Mouse (Mus musculus): ENCODE measurements around the gene Ift52. TPM values are rescaled to one million over a fixed set of nuclear protein-coding genes. Genes with fewer than 3 reads are reported as not detected.

Ift52 gene
- polyA plus RNA-seq, 1 experiment from 2014 or later: 42.1 TPM

GRCm38 (mm10) chr2:162987218-162987617 is 29.9 kb upstream of the Ift52 start, which contains the start of gene Sgk2:
Gene Sgk2 (plus strand): TSS chr2:162987330.
- H3K36me3 ChIP-seq (replicated peaks): no peaks in the 10 kb centered on the region
- H3K4me2 ChIP-seq: no peak within 1 kb of the TSS
- WGBS: 75% methylated on average over 8 of the region's 8 CpGs
- H3K27me3 ChIP-seq (replicated peaks): no peaks in the 10 kb centered on the region
- H3K9me3 ChIP-seq: no peaks in the 10 kb centered on the region
- no peak within 1 kb of the TSS for H3K27ac ChIP-seq
- no peaks in the 10 kb centered on the region for H3K4me1 ChIP-seq
- no peak for ATAC-seq (replicated peaks)
- no peak within 1 kb of the TSS for H3K4me3 ChIP-seq
- no peak within 1 kb of the TSS for H3K9ac ChIP-seq

- Histone ChIP-seq H3K4me3 (no peak overlapping the region), H3K9ac (no peak overlapping the region), H3K27ac (no peak overlapping the region), H3K4me1 (no peaks in the 10 kb centered on the region), H3K9me3 (no peaks in the 10 kb centered on the region), H3K36me3 (replicated peaks) (no peaks in the 10 kb centered on the region), H3K27me3 (replicated peaks) (no peaks in the 10 kb centered on the region), H3K4me2 (no peak overlapping the region)
- 87% methylated on average over 4 of the region's 4 CpGs for WGBS
- ATAC-seq (replicated peaks): no peak
These were observed 28.9 kb upstream of the Ift52 start for GRCm38 (mm10) chr2:162988235-162988634.

- Histone ChIP-seq H3K9ac (no peak overlapping the region), H3K4me2 (no peak overlapping the region), H3K4me3 (no peak overlapping the region), H3K9me3 (no peaks in the 10 kb centered on the region), H3K4me1 (no peaks in the 10 kb centered on the region), H3K27me3 (replicated peaks) (no peaks in the 10 kb centered on the region), H3K36me3 (replicated peaks) (no peaks in the 10 kb centered on the region), H3K27ac (no peak overlapping the region)
- WGBS: 32% methylated on average over 6 of the region's 6 CpGs
- no peak for ATAC-seq (replicated peaks)
These were observed 25.6 kb upstream of the Ift52 start for GRCm38 (mm10) chr2:162991394-162992083.

- Histone ChIP-seq H3K4me1 (no peaks in the 10 kb centered on the region), H3K9ac (no peak overlapping the region), H3K4me2 (no peak overlapping the region), H3K36me3 (replicated peaks) (no peaks in the 10 kb centered on the region), H3K27ac (no peak overlapping the region), H3K9me3 (no peaks in the 10 kb centered on the region), H3K27me3 (replicated peaks) (no peaks in the 10 kb centered on the region), H3K4me3 (no peak overlapping the region)
- ATAC-seq (replicated peaks): no peak
These were observed 25.1 kb upstream of the Ift52 start for GRCm38 (mm10) chr2:162992084-162992437.

- H3K27me3 ChIP-seq (replicated peaks): no peaks in the 10 kb centered on the region
- H3K9me3 ChIP-seq: no peaks in the 10 kb centered on the region
- H3K4me2 ChIP-seq: no peak overlapping the region
- WGBS: 85% methylated on average over 9 of the region's 9 CpGs
- H3K9ac ChIP-seq: no peak overlapping the region
- ATAC-seq (replicated peaks): no peak
- no peaks in the 10 kb centered on the region for H3K36me3 ChIP-seq (replicated peaks)
- H3K4me3 ChIP-seq: no peak overlapping the region
- H3K4me1 ChIP-seq: peaks cover 3% of the 10 kb centered on the region; the same call in 1 of the 2 replicates
- H3K27ac ChIP-seq: no peak overlapping the region
These were observed 23.1 kb upstream of the Ift52 start for GRCm38 (mm10) chr2:162993881-162994616.

GRCm38 (mm10) chr2:162998528-162999230 is 18.5 kb upstream of the Ift52 start:
- Histone ChIP-seq H3K27ac (no peak overlapping the region), H3K27me3 (replicated peaks) (no peaks in the 10 kb centered on the region), H3K4me1 (peaks cover 3% of the 10 kb centered on the region; the same call in 1 of the 2 replicates), H3K4me3 (peak overlapping the region; percentile 12; the same call in 1 of the 2 replicates), H3K9me3 (no peaks in the 10 kb centered on the region), H3K9ac (no peak overlapping the region), H3K36me3 (replicated peaks) (no peaks in the 10 kb centered on the region), H3K4me2 (peak overlapping the region; percentile 34)
- WGBS: 31% methylated on average over 18 of the region's 18 CpGs
- ATAC-seq (replicated peaks): peak; percentile 60; the same call in 1 of the 2 replicates

- WGBS: 36% methylated on average over 3 of the region's 3 CpGs
- Histone ChIP-seq H3K27me3 (replicated peaks) (no peaks in the 10 kb centered on the region), H3K36me3 (replicated peaks) (no peaks in the 10 kb centered on the region), H3K4me2 (no peak overlapping the region), H3K9me3 (no peaks in the 10 kb centered on the region), H3K4me1 (peaks cover 3% of the 10 kb centered on the region; the same call in 1 of the 2 replicates), H3K9ac (no peak overlapping the region), H3K27ac (no peak overlapping the region), H3K4me3 (no peak overlapping the region)
- no peak for ATAC-seq (replicated peaks)
These were observed 17.4 kb upstream of the Ift52 start for GRCm38 (mm10) chr2:162999744-163000143.

- no peak for ATAC-seq (replicated peaks)
- no peaks in the 10 kb centered on the region for H3K36me3 ChIP-seq (replicated peaks)
- H3K9ac ChIP-seq: no peak overlapping the region
- no peaks in the 10 kb centered on the region for H3K9me3 ChIP-seq
- H3K4me3 ChIP-seq: no peak overlapping the region
- H3K27ac ChIP-seq: no peak overlapping the region
- peaks cover 3% of the 10 kb centered on the region; the same call in 1 of the 2 replicates for H3K4me1 ChIP-seq
- WGBS: 98% methylated on average over 1 of the region's 1 CpGs
- H3K27me3 ChIP-seq (replicated peaks): no peaks in the 10 kb centered on the region
- H3K4me2 ChIP-seq: no peak overlapping the region
These were observed 16.1 kb upstream of the Ift52 start for GRCm38 (mm10) chr2:163001071-163001470.

GRCm38 (mm10) chr2:163007299-163007698 is 9.9 kb upstream of the Ift52 start:
- H3K36me3 ChIP-seq (replicated peaks): no peaks in the 10 kb centered on the region
- H3K27me3 ChIP-seq (replicated peaks): no peaks in the 10 kb centered on the region
- WGBS: 78% methylated on average over 4 of the region's 4 CpGs
- no peak overlapping the region for H3K4me2 ChIP-seq
- H3K4me3 ChIP-seq: no peak overlapping the region
- no peaks in the 10 kb centered on the region for H3K9me3 ChIP-seq
- no peak overlapping the region for H3K27ac ChIP-seq
- no peaks in the 10 kb centered on the region for H3K4me1 ChIP-seq
- H3K9ac ChIP-seq: no peak overlapping the region
- ATAC-seq (replicated peaks): no peak

GRCm38 (mm10) chr2:163031289-163031688 is 14.1 kb downstream of the Ift52 start:
- ATAC-seq (replicated peaks): no peak
- H3K4me2 ChIP-seq: no peak overlapping the region
- no peaks in the 10 kb centered on the region for H3K27me3 ChIP-seq (replicated peaks)
- H3K9ac ChIP-seq: no peak overlapping the region
- H3K9me3 ChIP-seq: no peaks in the 10 kb centered on the region
- H3K27ac ChIP-seq: no peak overlapping the region
- no peaks in the 10 kb centered on the region for H3K4me1 ChIP-seq
- H3K36me3 ChIP-seq (replicated peaks): peaks cover 63% of the 10 kb centered on the region
- H3K4me3 ChIP-seq: no peak overlapping the region
- 91% methylated on average over 5 of the region's 5 CpGs for WGBS

- Histone ChIP-seq H3K36me3 (replicated peaks) (peaks cover 60% of the 10 kb centered on the region), H3K4me2 (no peak overlapping the region), H3K9ac (no peak overlapping the region), H3K4me1 (no peaks in the 10 kb centered on the region), H3K27ac (no peak overlapping the region), H3K27me3 (replicated peaks) (no peaks in the 10 kb centered on the region), H3K4me3 (no peak overlapping the region), H3K9me3 (no peaks in the 10 kb centered on the region)
- ATAC-seq (replicated peaks): no peak
- 90% methylated on average over 2 of the region's 2 CpGs for WGBS
These were observed 14.6 kb downstream of the Ift52 start for GRCm38 (mm10) chr2:163031757-163032156.

- no peak for ATAC-seq (replicated peaks)
- WGBS: 38% methylated on average over 4 of the region's 4 CpGs
These were observed 15.5 kb downstream of the Ift52 start for GRCm38 (mm10) chr2:163032622-163033021.

More at GRCm38 (mm10) chr2:163032622-163033021, 15.5 kb downstream of the Ift52 start:
- Histone ChIP-seq H3K27ac (no peak overlapping the region), H3K9ac (no peak overlapping the region), H3K9me3 (no peaks in the 10 kb centered on the region), H3K36me3 (replicated peaks) (peaks cover 57% of the 10 kb centered on the region), H3K4me2 (no peak overlapping the region), H3K4me3 (no peak overlapping the region), H3K4me1 (no peaks in the 10 kb centered on the region), H3K27me3 (replicated peaks) (no peaks in the 10 kb centered on the region)

Measured in midbrain, embryonic 15.5 days (tissue).